Mouse (Mus musculus) megakaryocyte-erythroid progenitor cell, adult 5-6 weeks (primary cell): ENCODE measurements at regions not wholly inside any gene's neighbourhood (a gene's known extent, or its start where the extent isn't known, plus 50 kb on each side); places are given as distances from the start of the nearest gene placed in this dataset.

Experiments
- ATAC-seq: replicated peaks from 2 replicates; pipeline ENCODE4 v1.8.0; 2016; ENCODE audit warnings: mild to moderate bottlenecking, inconsistent platforms; ENCODE audit not compliant: severe bottlenecking, poor library complexity, low FRiP score, low TSS enrichment

- no peak for ATAC-seq
Measured at GRCm38 (mm10) chr9:14200852-14201251, 74.0 kb upstream of the Sesn3 start.

GRCm38 (mm10) chr9:14202551-14203306 is 72.1 kb upstream of the Sesn3 start:
- no peak for ATAC-seq

- ATAC-seq: no peak
Measured at GRCm38 (mm10) chr9:14203307-14203695, 71.6 kb upstream of the Sesn3 start.

- no peak for ATAC-seq
Measured at GRCm38 (mm10) chr9:14203768-14204416, 71.0 kb upstream of the Sesn3 start.

- ATAC-seq: no peak
Measured at GRCm38 (mm10) chr9:14204817-14205216, 70.0 kb upstream of the Sesn3 start.

- no peak for ATAC-seq
Measured at GRCm38 (mm10) chr9:14206838-14207560, 67.9 kb upstream of the Sesn3 start.

- no peak for ATAC-seq
Measured at GRCm38 (mm10) chr9:14207561-14207936, 67.3 kb upstream of the Sesn3 start.

GRCm38 (mm10) chr9:14213283-14213682 is 61.6 kb upstream of the Sesn3 start:
- no peak for ATAC-seq

- no peak for ATAC-seq
Measured at GRCm38 (mm10) chr9:14215171-14215782, 59.6 kb upstream of the Sesn3 start.

- no peak for ATAC-seq
Measured at GRCm38 (mm10) chr9:14215961-14216360, 58.9 kb upstream of the Sesn3 start.

GRCm38 (mm10) chr9:14222936-14223335 is 51.9 kb upstream of the Sesn3 start:
- no peak for ATAC-seq
